Mouse (Mus musculus) spleen, adult 2 months (tissue): ENCODE data around the gene Fa2h.

ENCODE experiments used
- CTCF ChIP-seq: fragments of 200-500 bp; IDR thresholded peaks from 2 replicates; pipeline ENCODE4 v1.5.1; 2011; ENCODE audit warnings: mild to moderate bottlenecking, inconsistent platforms; ENCODE audit not compliant: insufficient read depth, insufficient read length, insufficient replicate concordance; ENCODE audit errors: extremely low read depth
- POLR2A ChIP-seq: fragments of 200-500 bp; IDR thresholded peaks from 2 replicates; pipeline ENCODE4 v1.6.1; 2011; ENCODE audit warnings: low read depth, low read length, inconsistent platforms

GRCm38 (mm10) chr8:111338370-111339208 is 55.0 kb downstream of the Fa2h start:
- no peak for TF ChIP-seq CTCF
- TF ChIP-seq POLR2A = no peak
